Mouse (Mus musculus) CD4-positive, CD25-positive, alpha-beta regulatory T cell, adult 2 months (primary cell): Measurements from ENCODE around the gene Cyth2.
A peak's percentile ranks its signal among the peaks of the same experiment; 100 is the strongest.

Source experiments
- DNase-seq: peaks from one replicate; pipeline ENCODE4 v3.0.0-alpha.2; 2012; ENCODE audit warnings: low read depth, low spot score

The Cyth2 gene

DNA sequence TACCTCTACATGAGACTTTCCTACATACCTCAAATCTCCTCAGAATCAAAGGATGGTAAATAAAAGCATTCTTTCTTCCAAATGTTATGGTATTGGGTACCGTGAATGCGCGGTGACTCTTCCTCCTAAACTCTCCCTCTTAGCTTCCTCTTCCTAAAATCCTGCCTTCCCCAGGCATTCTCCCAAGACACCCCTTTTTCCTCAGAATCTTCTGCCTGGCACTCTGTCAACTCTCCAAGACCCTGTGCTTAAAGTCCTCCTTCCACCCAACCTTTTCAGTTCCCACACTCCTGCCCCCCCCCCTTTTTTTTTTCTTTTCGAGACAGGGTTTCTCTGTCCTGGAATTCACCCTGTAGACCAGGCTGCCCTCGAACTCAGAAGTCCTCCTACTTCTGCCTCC, 460 bp upstream of the Cyth2 start:
- DNase-seq, result no peak

DNA sequence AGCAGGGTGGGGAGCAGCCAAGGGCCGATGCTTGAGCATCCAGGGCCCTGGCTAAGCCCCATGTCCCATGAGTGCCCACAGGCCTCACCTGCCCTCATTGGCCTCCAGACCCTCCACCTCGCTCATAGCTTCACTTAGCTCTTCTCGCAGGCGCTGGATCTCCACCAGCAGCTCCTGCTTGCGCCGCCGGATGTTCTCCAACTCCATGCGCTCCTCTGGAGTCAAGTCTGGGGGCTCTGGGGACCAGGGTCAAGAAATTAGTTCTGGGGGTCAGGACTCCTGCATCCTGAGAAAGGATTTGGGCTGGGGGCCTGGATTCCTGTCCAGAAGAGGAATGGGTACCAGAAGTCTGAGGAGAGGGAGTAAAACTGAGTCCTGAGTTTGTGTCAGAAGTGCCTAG, 1.5 kb downstream of the Cyth2 start:
- no peak for DNase-seq

DNA sequence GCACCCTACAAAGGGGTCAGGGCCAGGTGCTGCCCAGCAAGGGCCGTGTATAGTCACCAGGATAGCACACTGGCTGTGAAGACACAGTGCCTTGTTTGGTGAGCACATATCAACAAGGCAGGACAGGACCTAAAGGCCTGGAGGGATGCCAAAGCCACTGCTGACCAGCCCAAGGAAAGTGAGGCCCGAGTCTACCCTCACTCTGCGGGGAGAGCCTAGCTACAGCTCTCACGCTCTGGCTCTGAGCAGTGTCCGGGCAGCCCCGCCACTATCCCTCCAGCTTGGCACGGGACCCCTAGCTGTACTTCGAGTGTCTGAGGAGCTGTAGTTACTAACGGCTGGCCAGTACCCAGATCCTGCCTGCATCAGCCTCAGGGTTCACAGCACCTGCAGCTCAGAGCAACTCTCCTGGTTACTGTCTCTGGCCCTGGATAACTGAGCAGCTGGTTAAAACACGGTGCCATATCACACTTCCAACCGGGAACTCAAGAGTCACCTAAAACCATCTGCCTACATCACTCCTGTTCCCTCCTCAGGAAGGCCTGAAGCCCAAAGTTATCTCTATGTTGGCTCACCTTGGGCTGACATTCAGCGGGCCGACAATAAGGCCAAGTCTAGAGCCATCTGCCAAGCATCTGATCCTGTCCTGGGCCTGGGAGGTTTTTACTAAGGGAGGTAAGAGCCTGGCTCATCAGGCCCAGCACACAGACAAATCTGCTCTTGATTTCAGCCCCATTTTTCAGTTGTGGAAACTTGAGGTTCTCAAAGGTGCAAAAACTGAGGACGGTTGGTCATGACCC, 4.9 kb downstream of the Cyth2 start:
- DNase-seq, result no peak

DNA sequence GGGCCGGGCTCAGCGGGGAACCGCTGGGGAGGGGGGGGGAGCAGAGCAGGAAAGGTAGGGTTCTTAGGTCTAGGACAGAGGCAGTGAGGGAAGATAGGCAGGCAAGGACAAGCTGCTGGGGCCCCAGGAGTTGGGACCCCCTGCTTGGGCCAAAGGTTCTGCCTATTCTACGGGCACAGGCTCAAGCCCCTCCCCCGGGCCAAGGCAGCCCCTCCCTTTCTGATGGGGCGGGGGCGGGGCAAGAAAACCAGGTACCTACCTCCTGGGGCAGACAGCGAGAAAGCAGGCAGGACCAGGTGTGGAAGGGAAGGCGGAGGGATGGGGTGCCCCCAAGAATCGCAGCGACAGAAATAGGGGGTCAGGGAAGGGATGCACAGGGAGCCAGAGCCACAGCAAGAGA, 5.9 kb downstream of the Cyth2 start:
- DNase-seq, result no peak

DNA sequence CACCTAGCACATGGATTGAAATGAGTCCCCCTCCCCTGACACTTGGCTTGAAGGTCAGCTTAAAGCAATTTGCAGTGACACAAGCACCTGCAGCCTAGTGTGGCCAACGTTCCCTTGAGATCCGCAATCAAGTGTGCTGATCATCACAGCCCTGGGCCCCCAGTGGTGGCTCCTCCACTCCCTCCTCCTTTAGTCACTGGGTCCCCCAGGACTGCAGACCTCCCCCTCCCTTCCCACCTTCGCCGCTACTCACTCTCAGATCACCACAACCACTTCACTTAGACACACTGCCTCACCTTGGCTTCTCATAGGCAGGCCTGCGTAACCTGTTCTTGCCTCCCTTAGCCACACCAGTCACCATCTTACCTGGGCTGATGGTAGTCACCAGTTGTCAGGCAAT, 8.4 kb downstream of the Cyth2 start:
- DNase-seq, result no peak

DNA sequence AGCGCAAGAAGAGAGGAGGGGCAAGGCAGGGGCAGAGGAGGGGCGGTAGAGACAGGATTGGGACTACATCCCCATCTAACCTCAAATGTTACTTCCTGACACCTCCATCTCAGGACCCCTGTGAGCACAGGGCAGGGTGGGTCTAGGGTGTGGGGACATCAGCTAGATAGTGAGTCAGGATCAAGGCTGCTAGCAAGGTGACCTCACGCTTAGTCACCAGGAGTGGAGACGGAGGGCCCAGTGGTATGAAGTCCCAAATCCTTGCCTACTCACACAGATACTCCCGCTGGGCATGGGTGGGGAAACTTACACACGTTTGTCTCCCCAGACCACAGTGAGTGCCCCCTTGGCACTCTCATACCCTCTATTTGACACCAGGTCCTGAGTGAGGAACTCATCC, 11.8 kb downstream of the Cyth2 start:
- DNase-seq, result no peak

DNA sequence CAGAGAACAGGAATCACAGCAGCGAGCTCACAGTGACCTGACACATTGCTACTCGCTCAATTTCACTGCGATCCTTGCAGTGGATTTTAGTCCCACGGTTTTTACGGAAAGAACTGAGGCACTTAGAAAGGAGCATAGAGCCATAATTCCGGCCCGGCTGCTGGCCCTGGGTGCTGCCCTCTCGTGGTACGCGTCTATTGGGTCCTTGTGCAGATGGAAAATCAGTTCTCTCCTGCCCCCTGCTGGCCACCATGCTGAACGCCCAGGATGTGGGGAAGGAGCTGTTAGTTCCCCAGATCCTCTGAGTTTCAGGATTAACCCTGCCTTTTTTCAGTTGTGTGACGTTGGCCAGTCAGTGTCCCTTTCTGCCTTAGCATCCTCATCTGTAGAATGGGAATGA, 13.0 kb downstream of the Cyth2 start:
- peak; percentile 97 for DNase-seq

DNA sequence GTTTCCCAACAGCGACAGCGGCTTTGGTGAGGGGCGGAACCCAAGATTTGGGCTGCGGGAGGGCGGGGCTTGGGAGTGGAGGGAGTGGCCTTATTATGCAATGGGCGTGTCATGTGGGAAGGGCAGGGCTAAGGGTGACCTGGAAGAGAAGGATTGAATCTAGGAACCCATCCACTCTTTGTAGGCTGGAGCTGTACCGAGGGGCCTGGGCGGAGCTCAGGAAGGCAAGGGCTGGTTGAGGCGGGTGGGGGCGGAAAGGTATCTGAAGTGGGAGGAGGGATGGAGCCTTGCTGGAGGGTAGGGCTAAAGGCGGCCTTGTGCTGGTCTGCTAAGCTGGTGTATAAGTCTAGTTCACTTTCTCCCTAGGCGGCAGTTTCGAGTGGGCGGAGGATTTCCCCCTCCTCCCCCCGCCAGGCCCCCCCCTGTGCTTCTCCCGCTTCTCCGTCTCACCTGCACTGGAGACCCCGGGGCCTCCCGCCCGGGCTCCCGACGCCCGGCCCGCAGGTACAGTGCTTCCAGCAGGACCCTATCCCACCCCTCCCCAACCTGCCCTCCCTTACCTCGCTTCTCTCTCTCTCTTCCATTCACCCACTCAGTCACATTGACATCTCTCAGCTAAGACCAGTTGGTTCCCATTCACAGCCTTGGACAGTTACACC, 13.7 kb downstream of the Cyth2 start:
- peak; percentile 84 for DNase-seq

DNA sequence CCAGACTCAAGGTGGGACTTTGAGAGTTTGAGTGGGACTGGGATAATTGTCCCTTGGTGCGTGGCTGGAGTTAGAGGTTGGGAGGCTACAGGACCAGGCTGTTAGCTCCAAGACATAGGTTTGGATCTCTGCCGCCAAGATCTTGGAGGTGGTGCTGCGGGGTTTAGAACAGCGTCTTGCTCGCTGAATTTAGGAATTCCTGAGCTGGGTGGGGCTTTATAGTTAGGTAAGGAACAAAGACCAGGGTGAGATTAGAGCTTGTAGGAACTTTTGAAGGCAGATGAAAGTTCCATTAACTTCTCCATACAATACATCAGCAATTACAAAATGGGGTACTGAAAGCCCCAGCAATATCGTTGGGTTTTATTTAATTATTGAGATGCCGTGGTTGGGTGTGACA, 14.4 kb downstream of the Cyth2 start:
- DNase-seq, result no peak

DNA sequence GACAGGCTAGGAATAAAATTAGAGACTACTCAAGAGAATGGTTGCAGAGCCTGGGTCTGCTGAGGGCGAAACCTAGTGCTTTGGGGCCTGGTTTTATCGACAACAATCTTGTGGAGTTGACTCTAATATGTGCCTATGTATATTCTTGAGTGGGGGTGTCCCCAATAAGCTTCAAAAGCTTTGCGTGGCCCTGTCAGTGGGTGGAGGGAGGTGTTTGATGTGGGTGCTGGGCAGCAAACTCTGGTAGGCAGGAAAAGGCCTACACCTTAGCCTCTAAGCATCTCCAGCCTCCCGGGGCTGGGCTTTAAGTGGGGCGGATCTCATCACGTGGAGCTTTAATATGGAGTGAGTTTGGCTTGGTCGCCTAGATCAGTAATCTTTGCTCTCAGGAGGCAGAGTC, 15.4 kb downstream of the Cyth2 start:
- peak; percentile 77 for DNase-seq

DNA sequence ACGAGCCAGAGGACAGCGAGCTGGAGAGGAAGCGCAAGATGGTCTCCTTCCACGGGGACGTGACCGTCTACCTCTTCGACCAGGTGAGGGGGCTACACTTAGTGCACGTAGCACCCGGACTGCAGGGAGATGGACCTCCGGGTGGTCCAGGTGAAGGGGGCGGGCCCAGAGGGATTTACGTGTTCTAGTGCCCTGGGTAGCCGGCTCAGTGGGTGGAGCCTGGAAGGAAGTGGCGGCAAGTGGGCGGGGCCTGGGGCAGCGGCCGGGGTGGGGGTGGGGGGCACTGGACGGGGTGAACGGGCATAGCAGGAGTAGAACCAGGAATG, 15.9 kb downstream of the Cyth2 start:
- peak; percentile 75 for DNase-seq

DNA sequence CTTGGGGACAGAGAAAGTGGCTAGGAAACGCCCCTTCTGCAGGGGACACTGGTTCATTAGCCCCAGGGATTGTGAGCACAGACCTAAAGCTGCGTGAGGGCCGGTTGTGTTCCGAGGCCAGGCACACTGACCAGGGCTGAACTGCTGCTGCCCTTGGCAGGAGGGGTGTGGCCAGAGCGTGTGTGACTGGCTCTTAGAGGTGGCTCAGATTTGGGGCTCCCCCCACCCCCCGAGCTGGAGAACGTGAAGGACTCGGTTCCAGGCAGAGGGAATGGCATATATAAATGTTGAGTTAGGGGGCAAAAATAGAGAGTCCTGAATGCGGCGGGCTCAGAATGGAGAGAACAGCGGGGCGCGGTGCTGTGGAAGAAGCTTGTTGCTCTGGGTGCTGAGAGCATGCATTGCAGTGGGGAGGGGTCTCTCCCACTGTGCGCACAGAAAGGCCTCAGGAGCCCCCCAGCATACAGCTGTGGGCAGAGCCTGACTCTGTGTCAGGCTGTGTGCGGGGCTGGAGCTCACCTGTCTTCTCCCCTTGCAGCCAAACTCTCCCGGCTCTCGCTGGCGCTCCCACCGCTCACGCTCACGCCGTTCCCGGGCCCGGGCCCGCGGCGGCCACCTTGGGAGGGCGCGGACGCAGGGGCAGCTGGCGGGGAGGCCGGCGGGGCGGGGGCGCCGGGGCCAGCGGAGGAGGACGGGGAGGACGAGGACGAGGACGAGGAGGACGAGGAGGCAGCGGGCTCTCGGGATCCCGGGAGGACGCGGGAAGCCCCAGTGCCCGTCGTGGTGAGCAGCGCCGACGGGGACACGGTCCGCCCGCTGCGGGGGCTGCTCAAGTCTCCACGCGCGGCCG, 16.5 kb downstream of the Cyth2 start:
- no peak for DNase-seq

DNA sequence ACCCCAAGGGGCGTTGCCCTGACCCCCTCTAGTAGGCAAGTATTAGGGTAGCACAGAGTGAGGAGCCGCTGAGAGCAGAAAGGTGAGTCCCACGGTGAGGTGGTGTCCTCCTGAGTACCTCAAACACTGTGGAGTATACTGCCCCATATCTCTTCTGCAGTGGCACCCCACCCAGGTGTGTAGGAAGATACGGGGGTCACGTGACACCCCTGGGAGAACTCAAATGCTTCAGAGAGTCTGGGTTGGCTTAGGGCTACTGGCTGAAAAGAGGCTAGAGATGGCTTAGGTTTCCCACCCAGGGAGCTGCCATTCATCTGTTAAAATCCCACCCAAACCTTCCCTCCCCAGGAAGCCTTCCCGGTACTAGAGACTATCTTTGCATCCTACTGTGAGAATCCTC, 17.4 kb downstream of the Cyth2 start:
- no peak for DNase-seq

DNA sequence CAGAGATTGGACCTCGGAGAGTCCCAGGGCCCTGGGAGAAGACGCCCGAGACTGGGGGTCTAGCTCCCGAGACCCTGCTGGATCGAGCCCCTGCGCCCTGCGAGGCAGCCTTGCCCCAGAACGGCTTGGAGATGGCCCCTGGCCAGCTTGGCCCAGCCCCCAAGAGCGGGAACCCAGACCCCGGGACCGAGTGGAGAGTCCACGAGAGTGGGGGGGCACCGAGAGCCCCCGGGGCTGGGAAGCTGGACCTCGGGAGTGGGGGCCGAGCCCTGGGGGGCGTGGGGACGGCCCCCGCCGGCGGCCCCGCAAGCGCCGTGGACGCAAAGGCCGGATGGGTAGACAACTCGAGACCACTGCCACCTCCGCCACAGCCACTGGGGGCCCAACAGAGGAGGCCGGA, 19.4 kb downstream of the Cyth2 start:
- DNase-seq, result no peak

DNA sequence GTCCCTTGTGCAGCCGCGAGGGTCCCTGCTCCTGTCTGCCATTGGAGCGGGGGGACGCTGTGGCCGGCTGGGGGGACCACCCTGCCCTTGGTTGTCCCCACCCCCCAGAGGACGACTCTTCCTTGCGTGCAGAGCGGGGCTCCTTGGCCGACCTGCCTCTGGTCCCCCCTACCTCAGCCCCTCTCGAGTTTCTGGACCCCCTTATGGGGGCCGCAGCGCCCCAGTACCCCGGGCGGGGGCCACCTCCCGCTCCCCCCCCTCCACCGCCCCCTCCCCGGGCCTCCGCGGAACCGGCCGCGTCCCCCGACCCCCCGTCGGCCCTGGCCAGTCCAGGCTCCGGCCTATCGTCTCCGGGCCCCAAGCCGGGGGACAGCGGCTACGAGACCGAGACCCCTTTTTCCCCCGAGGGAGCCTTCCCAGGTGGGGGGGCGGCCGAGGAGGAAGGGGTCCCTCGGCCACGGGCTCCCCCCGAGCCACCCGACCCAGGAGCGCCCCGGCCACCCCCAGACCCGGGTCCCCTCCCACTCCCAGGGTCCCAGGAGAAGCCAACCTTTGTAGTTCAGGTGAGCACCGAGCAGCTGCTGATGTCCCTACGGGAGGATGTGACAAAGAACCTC, 20.3 kb downstream of the Cyth2 start:
- DNase-seq, result no peak

DNA sequence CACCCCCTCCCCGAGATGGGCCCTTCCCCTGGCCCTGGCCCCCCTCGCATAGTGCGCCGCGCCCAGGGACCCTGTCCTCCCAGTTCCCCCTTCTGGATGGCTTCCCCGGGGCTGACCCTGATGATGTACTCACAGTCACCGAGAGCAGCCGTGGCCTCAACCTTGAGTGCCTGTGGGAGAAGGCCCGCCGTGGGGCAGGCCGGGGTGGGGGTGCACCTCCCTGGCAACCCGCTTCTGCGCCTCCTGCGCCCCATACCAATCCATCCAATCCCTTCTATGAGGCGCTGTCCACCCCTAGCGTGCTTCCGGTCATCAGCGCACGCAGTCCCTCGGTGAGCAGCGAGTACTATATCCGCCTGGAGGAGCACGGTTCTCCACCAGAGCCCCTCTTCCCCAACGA, 21.1 kb downstream of the Cyth2 start:
- no peak for DNase-seq

DNA sequence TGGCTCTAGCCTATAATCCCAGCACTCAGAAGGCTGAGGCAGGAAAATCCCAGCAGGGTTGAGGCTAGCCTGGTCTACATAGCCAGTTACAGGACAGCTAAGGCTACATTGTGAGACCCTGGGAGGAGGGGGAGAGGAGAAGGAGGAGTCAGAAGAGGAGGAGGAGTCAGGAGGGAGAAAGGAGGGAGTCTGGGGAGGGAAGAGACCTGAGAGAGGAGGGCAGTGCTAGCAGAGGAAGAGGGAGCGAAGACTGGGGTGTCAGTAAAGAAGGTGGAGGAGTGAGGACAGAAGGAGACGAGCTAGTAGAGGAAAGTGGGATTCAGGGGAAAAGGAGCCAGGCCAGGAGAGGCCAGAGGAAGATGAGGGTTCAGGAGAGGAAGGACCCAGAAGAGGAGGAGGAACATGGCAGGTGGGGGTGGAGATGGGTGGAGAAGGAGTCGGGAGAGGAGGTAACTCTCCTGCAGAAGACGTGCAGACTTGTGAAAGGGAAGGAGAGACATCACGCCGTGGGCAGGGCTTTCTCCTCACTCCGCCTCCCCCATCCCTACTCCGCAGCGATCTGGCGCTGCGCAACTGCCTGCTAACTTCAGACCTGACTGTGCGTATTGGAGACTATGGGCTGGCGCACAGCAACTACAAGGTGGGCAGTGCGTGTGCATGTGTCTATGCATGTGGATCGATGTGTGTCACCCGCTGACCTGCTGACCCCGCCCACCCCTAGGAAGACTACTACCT, 22.5 kb downstream of the Cyth2 start:
- DNase-seq, result no peak

DNA sequence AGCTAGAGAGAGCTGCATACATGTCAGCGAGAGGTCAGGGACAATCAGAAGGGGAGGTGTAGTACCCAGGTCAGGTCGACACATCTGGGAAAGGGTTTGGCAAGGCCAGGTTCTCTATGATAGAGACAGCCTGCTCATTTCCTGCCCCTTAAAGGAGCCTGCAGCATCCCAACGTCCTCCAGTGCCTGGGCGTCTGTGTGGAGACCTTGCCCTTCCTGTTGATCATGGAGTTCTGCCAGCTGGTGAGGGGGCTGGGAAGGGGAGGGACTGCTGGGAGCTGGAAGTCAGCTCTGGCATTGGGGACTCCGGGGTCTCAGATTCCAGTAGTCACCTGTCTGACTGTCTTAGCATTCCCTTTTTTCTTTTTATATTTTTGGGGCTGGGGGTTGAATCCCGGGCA, 23.7 kb downstream of the Cyth2 start:
- DNase-seq, result no peak

DNA sequence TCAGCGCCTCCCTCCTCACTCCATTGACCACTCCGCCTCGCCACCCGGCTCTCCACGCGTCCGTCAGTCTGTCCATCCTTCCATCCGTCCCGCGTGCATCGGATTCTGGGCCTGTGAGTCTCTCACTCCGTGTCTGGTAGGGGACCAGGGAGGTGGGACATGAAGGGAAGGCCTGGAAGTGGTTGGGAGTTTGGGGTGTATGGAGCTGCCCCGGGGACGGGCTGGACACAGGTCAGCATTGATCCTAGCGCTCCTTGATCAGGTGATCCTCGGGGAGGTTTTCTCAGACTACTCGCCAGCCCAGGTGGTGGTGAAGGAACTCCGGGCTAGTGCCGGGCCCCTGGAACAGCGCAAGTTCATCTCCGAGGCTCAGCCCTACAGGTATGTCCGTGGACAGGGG, 26.7 kb downstream of the Cyth2 start:
- no peak for DNase-seq

DNA sequence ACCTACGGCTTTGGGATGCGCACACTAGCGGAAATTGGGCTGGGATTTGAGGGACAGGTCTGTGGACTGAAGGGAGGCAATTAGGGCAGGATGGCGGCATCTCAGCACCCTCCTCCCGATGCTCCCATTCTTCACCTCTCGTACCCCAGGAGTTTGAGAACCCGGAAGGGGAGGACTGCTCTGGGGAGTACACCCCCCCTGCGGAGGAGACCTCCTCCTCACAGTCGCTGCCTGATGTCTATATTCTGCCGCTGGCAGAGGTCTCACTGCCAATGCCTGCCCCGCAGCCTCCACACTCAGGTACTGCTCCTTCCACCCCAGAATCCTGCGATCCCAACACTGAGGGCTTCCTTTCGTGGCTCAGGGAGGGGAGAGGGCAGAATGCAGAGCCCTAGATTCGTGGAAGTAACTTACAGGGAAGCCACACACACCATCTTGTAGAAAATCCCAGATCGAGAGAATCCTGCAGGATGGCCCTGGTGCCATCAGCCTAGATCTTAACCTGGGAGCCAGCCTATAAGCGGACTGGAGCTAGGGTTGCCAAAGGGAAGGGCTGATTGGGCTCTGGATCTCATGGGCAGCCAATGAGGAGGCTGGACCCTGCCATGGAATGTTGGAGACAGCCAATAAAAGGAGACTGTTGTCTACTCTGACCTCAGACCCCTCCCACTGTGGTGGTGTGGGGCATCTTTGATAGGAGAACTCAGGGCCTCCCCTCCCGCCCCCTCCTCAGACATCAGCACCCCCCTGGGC, 27.5 kb downstream of the Cyth2 start:
- DNase-seq, result no peak

DNA sequence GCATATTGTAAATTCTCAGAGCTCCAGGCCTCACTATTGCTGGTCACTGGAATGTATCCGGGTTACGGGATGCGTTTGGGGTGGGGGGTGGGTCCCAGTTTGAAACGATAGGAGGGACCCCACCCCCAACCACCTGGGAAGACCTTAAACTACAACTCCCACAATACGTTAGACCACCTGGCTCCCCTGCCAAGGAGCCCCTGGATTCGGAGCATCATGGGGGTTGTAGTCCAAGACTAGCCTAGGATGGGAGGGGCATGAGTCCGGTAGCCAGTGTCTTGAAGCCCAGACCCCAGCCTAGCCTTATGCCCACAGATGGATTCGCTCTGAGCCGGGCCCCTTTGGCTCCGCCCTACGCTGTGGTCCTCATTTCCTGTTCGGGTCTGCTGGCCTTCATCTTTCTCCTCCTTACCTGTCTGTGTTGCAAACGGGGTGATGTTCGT, 28.2 kb downstream of the Cyth2 start:
- DNase-seq, result peak; percentile 31
